Mouse (Mus musculus): Measurements from ENCODE around the gene Akap12.

DNA sequence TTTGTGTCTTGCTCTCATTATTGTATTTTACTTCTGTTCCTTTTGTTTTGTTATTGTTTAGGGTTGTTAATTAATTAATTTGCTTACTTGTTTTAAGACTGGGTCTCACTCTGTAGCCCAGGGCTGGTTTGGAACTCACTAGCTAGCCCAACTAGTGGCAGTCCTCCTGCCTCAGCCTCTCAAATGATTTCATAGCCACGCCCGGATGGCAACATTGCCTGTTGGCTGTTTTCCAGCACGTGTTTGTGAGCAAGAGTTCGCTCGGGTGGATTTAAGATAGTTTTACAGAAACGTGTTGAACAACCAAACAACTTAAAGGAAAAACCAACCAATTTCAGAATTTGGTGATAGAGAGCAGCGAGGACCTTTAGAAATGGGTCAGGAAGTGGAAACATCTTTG, 1.3 kb downstream of the Akap12 start:
- TF ChIP-seq POLR2A (IDR thresholded peaks at IDR 0.05; ENCODE audit: low read depth, low read length) (no peak), CTCF (IDR thresholded peaks at IDR 0.05; ENCODE audit: borderline replicate concordance, insufficient read depth, low read length) (no peak)

Data from embryonic fibroblast, embryonic 13.5 days (primary cell).